Mouse (Mus musculus) layer of hippocampus, adult 18-20 months (tissue): Measurements from ENCODE around the gene Slc35d2. TPM values are rescaled to one million over a fixed set of nuclear protein-coding genes. Genes with fewer than 3 reads are reported as not detected.

Experiments used
- DNase-seq, 2 experiments: peaks; one replicate each; pipeline ENCODE4 v3.0.0; 2022; ENCODE audit warnings: low spot score in 2 of 2
- total RNA-seq, 2 experiments: library from RNA; stranded (reverse); gene quantifications; 2 replicates each; pipeline ENCODE4 v1.2.3; 2021

Gene Slc35d2
- total RNA-seq, 2 experiments from 2014 or later: 0.56 to 0.64 TPM

DNA sequence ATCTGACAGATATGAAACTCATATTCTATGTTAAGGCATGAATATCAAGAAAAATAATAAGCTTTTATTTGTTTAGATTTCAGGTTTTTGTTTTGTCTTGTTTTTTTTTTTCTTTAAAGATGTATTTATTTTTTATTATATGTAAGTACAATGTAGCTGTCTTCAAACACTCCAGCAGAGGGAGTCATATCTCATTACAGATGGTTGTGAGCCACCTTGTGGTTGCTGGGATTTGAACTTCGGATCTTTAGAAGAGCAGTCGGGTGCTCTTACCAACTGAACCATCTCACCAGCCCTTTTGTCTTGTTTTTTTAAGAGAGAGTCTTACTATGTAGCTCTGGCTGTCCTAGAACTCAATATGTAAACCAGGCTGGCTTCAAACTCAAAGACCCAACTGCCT lies 11.7 kb downstream of the Slc35d2 start:
- no peak for DNase-seq

DNA sequence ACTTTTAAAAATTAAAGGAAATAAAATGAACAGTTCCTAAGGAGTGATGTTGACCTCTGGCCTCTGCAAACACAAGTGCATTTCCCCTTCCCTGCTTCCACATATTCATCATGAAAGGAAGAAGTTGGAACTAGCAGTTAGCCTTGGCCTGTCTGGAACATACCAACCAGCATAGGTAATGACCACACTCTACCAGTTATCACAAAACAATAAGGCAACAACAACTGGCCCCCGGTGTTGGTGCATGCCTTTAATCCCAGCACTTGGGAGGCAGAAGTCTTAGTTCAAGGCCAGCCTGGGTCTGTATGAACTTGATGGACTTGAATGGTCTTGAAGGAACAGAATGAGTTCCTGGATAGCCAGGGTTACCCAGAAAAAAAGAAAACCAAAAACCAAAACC lies 18.7 kb downstream of the Slc35d2 start:
- DNase-seq: no peak

DNA sequence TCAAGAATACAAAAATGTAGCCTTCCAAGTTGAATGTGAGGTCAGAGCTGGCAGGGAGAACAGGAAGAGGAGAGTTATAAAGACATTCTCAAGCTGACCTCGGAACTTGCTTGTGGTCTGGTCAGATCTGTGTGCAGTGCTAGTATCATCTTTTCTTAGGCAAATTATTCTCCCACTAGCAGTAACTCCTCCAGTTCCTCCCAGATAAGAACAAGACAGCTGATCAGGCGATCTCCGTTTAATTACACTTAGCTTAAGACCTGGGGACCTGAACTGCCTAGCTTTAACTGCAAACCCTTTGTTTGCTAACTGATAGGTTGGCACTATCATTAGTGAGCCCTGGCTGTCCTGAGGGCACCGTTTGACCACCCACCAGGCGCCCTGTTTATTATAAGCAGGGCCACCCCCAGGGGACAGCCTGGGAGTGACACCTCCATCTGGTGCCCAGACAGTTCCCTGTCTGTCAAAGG lies 20.8 kb downstream of the Slc35d2 start:
- DNase-seq: no peak

DNA sequence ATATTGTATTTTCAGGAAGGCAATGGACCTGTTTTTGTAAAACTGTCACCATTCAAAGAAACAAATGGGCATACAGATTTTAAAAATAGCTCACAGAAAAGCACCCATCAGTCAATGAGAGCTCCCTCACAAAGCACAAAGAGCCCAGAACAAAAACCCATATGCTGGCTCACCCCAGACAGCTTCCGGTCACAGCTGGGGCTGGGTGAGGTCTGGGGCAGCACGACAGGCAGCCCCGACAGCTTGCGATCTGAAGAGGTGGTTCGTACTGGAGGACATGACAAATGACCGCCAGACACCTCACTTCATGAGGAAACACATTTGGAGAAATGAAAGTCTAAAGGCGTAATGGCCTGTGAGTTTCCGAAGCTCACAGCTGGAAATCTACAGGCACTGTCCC lies 21.6 kb downstream of the Slc35d2 start:
- DNase-seq: no peak

DNA sequence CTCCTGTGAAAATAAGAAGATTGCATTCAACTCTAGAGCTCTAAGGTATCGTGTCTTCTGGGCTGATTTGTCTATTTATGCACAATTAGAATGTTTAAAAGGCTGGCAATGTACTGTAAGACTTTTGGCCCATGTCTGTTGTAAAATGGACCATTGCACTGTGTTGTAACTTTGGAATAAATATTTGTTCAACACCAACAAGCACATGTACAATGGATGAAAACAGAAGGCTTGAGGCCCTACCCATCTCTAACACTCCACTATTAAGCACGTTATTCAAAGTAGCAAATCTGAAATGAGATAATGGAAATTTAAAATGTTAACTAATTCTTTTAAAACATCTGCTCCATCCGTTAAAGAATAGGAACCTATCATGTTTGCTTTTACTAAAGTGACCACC lies 22.1 kb downstream of the Slc35d2 start:
- DNase-seq: no peak

DNA sequence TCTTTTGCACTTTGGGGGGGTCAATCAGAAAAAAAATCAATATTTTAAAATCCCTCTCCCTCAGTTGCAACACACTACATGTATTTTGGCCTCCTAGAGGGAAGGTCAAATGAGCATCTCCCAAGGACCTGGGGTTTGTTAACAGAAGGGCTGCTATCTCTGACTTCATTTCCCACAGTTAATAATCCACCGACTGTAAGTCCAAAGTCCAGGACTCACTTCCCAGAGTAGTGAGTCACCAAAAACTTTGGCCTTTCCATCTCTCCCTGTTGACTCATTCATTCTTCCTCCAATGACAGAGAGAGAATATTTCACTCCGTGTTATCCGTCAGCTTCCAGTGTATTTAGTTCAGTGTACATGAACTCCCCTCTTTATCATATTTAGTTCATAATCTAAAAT lies 23.5 kb downstream of the Slc35d2 start:
- no peak for DNase-seq

DNA sequence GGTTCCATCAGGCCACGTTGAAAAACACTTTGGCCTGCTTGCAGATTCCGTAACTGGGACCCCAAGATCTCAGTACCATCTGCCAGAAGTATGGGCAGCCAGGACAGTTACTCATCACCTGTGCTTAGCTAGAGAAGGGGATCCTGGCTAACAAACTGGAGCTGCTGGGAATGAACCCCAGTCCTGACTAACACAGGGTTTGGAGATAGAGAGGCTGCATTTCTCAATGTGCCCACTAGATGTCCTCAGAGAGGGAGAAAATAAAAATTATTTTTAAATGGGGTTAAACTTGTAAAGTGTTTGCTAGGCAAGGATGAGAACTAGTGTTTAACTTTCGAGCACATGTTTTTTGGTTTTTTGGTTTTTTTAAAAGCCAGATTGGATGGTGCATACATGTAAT lies 29.0 kb downstream of the Slc35d2 start:
- peak in 1 of 2 experiments; percentile 56 for DNase-seq

DNA sequence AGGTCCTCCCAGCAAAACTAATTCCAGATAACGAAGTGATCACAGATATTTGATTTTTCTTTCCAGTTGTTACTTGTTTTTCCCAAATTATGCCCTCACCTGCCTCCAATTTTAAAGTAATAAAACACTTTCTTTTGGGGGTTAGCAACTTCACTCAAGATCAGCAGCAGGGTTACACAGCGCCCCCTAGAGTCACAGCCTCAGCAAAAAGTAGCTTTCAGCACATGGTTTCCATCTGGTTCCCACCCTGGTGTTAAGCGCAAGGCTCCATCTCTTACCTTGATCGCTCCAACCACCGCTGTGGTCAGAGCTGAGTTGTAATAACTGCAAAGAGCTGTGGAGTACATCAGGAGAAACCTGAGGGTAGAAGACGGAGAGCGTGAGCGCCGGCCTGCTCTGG lies 30.2 kb downstream of the Slc35d2 start:
- peak in 1 of 2 experiments; percentile 17 for DNase-seq

DNA sequence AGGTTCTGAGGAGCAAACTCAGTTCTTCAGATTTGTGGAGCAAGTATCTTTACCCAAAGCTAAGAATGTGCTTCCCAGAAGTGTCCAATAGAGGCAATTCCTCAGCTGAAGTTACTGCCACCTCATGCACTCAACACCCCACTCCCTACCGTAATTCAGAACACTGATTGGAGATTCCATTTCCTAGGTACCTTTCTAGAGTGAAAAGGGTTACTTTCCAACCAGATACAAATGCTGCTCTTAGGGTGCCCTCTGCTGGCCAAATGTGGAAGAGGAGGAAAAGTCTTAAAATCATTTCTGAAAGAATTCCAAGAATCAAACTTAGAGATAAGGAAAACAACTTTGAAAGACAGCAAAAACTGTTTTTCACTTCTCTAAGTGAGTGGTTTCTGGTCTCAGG lies 35.8 kb downstream of the Slc35d2 start:
- peak; percentile 8 to 77 for DNase-seq

DNA sequence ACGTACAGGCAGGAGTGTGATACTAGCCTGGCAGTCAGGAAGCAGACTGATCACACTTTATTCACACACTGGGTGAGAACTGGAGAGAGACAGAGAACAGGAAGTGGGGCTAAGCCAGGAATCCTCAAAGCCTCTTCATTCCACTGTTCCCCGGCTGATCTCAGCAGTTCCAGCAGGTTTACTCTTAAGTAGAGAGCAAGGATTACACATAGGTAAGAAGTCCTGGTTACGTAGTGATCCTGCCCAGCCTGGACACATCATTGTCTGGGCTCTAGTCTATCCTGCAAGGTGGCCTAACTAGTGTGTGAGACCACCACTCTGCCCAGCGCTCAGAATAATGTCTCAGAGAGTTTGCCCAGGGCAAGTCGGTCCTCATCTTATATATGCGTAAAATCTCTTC lies 36.4 kb downstream of the Slc35d2 start:
- no peak for DNase-seq

DNA sequence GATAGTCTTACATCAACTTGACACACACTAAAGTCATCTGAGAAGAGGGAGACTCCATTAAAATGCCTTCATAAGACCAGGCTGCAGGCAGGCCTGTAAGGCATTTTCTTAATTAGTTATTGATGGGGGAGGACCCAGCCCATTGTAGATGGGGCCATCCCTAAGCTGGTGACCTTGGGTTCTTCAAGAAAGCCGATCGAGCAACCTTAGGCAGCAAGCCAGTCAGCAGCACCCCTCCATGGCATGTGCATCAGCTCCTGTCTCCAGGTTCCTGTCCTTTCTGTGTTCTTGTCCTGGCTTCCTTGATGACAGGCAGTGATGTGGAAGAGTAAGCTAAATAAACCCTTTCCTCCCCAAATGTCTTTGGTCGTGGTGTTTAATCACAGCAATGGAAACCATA lies 37.0 kb downstream of the Slc35d2 start:
- no peak for DNase-seq

DNA sequence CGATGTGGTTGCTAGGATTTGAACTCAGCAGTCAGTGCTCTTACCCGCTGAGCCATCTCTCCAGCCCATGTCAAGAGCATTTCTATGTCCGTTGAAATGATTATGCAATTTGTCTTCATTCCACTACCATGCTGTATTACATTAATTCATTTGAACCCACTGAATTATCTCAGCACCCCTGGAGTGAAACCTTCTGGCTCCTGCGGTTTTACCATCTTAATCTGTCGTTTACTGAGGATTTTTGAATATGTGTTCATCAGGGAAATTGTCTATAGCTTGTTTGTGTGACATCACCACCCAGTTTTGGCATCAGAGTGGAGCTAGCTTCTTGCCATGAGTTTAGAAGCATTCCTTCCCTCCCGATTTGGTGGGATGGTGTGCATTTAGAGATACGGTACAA lies 38.2 kb downstream of the Slc35d2 start:
- no peak for DNase-seq

DNA sequence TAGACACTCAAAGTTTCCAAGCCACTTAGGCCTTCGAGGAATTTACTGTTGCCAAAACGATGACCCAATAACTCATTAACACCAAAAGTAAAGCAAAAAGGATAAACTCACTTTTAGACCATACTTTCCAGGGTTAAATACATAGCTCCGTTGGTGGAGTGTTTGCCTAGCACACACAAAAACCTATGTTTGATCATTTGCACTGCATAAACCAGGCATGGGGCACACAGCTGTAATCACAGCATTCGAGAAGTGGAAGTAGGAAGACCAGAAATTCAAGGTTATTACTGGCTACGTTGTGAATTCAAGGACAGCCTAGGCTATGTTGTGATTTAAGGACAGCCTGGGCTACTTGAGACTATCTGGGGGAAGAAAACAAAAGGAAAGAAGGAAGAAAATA lies 38.9 kb downstream of the Slc35d2 start:
- DNase-seq: no peak

DNA sequence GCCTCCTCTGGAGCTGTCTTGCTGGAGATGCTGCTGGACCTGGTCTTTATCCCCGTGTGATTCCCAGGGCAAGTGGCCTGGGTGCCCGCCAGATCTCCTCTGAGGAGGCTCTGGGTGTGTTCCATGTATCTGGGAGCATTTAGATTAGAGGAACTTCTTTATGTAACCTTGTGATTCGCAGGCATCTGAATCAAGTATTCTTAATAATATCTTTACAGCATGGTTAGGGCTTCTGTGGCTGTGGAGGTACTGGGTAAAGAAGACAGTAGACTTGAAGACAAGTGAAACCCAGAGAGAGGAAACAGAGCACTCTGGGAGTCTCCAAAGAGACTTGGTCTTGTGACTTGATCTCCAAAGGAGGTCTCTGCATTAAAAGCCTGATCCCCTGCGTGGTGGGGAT lies 40.0 kb downstream of the Slc35d2 start, which contains the start of gene Hsd17b3:
TSS of gene Hsd17b3 (minus strand) at position 101 of the 400 bp plus-strand sequence.
- DNase-seq: no peak

DNA sequence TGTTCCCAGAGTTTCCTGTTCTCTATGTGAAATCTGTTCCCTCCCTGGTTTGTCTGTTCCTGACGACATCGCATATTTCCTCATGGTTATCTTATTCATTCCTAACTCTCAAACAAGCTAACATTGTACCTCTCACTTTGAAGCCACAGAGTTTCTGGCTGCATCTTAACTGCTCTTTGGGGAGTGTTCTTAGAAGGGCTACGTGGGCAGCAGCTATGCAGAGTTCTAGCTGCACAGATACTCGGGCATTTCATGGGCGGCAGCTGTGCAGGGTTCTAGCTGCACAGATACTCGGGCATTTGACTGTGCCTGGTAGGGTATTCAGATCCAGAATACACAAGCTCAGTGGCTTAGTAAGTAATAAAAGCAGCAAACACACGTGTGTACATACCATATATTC lies 41.1 kb downstream of the Slc35d2 start:
- DNase-seq: no peak

DNA sequence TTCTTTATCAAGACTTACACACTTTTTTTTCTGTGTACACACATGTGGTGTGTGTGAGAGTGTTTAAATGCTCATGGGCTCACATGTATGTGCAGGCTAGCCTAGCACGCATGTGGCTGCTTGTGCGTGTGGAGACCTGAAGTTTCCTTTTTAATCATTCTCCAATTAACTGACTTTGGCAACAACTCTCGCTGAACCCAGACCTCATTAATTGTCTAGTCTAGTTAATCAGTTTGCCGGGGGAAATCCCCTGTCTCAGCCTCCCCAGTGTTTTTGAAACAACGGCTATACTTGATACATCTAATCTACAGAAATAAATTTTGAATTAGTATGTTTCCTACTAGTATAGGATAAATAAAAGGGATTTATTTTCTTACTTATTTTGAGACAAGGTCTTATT lies 43.1 kb downstream of the Slc35d2 start:
- no peak for DNase-seq

DNA sequence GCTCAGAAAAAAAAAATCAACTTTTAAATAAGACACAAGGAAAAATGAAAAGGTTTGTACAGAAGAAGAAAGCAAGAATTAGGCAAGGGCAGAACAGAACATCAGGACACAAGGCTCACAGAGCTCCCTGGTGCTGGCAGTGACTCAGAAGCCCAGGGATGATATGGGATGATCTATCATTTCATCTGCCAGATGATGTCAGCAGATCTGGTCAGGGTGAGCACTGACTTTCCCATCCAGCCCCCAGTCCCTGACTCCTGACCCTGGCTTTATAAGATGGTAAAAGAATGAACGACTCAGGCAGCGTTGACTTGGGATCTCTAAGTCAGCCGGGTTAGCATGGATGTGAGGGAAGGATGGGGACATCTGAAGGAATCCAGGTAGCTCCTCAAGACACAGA lies 45.8 kb downstream of the Slc35d2 start:
- DNase-seq: no peak

DNA sequence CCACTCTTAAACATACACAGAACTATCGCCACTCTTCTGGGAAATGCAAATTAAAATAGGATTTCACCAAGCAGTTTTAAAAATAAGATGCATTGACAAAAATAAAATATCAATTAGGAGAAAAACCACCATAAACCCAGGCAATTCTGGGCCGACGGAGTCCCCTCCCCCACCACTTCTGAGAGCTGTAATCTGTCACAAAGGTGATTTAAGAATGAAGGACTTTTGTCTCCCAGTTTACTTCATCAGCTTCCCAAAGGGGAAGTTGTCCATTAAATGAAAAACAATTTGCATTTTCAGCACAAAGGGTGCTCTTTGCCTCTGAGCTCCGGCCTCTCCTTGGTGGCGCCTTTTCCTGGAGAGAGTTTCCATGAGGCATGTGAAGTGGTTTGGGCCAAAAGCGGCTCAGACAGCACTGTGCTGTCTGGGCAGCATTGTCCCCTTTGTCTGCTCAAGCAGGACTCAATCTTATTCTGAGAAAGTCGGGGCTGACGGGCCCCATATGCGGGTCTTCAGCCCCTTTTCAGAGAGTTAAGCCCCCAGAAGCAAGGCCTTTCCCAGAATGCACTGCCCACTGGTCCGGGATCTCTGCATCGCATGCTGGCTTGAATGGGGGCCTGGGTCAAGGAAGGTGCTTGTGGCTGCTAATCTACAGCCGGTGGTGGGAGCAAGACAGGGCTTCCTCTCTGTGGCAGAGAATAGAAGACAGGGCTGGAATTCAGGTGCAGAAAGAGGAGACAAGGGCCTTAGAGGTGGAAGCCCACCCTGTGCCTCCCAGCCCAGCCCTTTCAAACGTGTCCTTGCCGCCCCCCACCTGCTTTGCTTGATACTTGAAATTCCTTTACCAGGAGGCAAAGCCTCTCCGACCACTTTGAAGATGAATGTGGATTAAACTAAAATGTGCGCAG lies 47.9 kb downstream of the Slc35d2 start:
- DNase-seq: no peak

DNA sequence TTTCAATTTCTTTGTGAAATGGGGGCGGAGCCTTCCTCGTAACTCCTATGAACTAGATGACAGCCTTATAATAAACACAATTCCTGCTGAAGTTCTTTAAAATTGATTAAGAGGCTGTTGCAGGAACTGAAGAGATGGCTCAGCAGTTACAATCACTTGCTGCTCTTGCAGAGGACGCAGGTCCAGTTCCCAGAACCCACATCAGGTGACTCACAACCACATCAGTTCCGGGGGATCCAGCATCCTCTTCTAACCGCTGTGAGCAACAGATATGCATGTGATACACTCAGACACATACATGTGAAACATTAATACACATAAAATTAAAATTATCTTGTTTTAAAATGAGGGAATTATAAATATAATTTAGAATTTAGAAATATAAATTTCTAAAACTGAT lies 51.6 kb downstream of the Slc35d2 start:
- no peak for DNase-seq

DNA sequence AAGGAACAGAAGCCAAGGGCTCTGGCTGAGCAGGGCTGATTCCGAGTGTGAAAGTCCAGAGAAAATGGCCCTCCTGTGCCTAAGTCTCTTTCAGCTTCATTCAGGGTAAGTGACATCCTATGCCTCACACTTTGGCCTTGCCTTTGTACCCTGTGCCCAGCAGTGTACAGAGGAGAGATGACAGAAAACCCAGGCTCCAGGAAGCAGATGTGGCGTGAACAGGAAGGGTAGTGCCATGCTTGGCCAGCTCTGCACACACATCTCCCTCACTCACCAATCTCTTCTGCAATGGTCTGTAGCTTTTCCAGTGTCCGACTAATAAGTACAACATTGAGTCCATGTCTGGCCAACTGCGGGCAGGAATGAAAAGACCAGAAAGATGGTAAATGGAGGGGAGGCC lies 53.1 kb downstream of the Slc35d2 start:
- no peak for DNase-seq

DNA sequence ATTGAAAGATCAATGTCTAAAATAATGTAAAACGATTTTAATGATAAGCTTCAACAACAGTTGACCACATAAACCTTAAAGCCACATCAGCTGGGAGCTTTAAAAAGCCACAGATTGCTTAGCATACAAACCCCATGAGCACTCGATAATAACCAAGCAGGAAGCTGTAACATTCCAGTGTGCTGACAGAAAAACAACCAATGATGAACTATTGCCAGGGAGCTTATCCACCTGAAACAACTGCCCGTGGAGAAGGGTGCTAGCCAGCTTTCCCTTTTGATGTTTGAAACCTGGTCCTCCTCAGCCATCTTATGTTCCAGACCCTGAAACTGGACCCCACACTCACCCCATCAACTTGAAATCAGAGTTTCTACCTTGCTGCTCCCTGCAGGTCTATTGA lies 62.5 kb downstream of the Slc35d2 start:
- no peak for DNase-seq

DNA sequence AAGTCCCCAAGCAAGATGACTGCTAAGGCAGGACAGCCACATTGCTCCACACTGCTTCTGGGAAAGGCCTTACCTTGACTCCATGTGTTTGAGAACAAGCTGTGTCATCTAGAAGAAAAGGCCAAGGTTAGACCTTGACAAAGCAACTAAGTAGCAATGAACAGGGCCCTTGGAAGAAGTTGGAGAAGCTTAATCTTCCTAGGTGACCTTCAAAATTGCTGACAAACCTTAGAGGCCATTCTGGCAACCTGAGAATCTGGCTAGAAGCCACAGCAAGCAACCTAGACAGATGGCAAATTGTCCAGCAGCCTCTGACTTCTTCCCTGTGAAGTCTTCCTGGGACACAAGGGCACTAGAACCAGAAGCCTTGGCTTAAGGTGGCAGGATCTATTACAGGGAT lies 64.9 kb downstream of the Slc35d2 start:
- DNase-seq: no peak

DNA sequence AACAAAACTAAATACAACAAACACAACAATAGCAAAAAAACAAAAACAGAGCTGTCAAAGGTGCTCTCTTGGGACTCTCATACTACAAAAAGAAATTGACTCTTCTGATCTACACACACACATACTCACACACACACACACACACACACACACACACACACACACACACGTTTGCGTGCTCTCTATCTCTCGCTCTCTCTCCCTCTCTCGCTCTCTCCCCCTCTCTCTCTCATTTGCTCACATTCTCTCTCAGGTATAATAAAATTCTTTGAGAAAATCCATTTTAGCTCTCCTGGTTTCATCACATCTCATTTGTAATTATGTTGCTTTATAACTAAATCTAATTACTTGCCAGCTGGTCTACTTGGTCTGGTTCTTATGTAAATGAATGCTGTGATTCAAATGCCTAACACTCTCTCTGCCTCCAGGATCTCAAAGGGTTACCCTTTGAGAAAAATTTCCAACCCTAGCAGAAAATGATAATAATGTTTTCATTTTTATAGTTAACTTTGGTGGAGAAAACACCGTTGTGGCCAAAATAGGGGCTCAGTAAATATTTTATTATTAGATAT lies 68.1 kb downstream of the Slc35d2 start:
- DNase-seq: no peak
